Mouse (Mus musculus) MEL (cell line): ENCODE results near the gene Anapc15-ps. TPM values are rescaled to one million over a fixed set of nuclear protein-coding genes. Genes with fewer than 3 reads are reported as not detected.

Source experiments
- DNase-seq: peaks from one replicate; pipeline ENCODE4 v3.0.0; 2011; ENCODE audit warnings: low read depth, low spot score
- H3K27ac ChIP-seq: 2 replicates; pipeline ENCODE4 v1.5.1; 2012; ENCODE audit warnings: low read depth, mild to moderate bottlenecking, control low read depth, low read length, moderate library complexity; ENCODE audit not compliant: control insufficient read depth
- H3K27me3 ChIP-seq, 2 experiments: fragments of 150-350 bp in 1 of 2; sonication (generic) in 1 of 2; 2 replicates each; pipeline ENCODE4 v1.6.1; 2012; ENCODE audit warnings: low read length in 2 of 2, mild to moderate bottlenecking in 2 of 2, improper control_type of control experiment in 1 of 2, moderate library complexity in 1 of 2; ENCODE audit not compliant: insufficient read depth in 2 of 2, control insufficient read depth in 1 of 2
- H3K36me3 ChIP-seq, 2 experiments: 2 replicates each; pipeline ENCODE4 v1.6.1; 2012 to 2014; ENCODE audit warnings: low read length in 2 of 2, improper control_type of control experiment in 1 of 2, inconsistent platforms in 1 of 2, mild to moderate bottlenecking in 1 of 2; ENCODE audit not compliant: insufficient read depth in 2 of 2, control insufficient read depth in 1 of 2
- H3K4me1 ChIP-seq, 2 experiments: fragments of 150-350 bp in 1 of 2; sonication (generic) in 1 of 2; 2 replicates each; pipeline ENCODE4 v1.6.1; 2012; ENCODE audit warnings: low read length in 2 of 2, improper control_type of control experiment in 1 of 2, mild to moderate bottlenecking in 1 of 2; ENCODE audit not compliant: insufficient read depth in 2 of 2, control insufficient read depth in 1 of 2
- H3K4me3 ChIP-seq, 2 experiments: fragments of 150-350 bp in 1 of 2; sonication (generic) in 1 of 2; 2 replicates each; pipeline ENCODE4 v1.5.1; 2012; ENCODE audit warnings: low read depth in 2 of 2, low read length in 2 of 2, mild to moderate bottlenecking in 2 of 2, moderate library complexity in 2 of 2, control low read depth in 1 of 2, improper control_type of control experiment in 1 of 2; ENCODE audit not compliant: control insufficient read depth in 1 of 2, insufficient read depth in 1 of 2
- H3K79me2 ChIP-seq: 2 replicates; pipeline ENCODE4 v1.6.1; 2012; ENCODE audit warnings: mild to moderate bottlenecking, low read length, moderate library complexity; ENCODE audit not compliant: control insufficient read depth, poor library complexity, insufficient read depth
- H3K9ac ChIP-seq: 2 replicates; pipeline ENCODE4 v1.6.1; 2012; ENCODE audit warnings: low read depth, mild to moderate bottlenecking, control low read depth, low read length, moderate library complexity; ENCODE audit not compliant: control insufficient read depth, poor library complexity, severe bottlenecking
- H3K9me3 ChIP-seq: fragments of 150-350 bp; sonication (generic); replicated peaks from 2 replicates; pipeline ENCODE4 v1.6.1; 2012; ENCODE audit warnings: mild to moderate bottlenecking, low read length, improper control_type of control experiment, moderate library complexity; ENCODE audit not compliant: insufficient read depth
- CHD1 ChIP-seq: IDR thresholded peaks from 2 replicates; pipeline ENCODE4 v1.6.1; 2012; ENCODE audit warnings: low read depth, mild to moderate bottlenecking, inconsistent platforms, low read length, improper control_type of control experiment
- CHD2 ChIP-seq: IDR thresholded peaks from 2 replicates; pipeline ENCODE4 v1.6.1; 2011; ENCODE audit warnings: low read length, improper control_type of control experiment
- CTCF ChIP-seq, 3 experiments: IDR thresholded peaks in 2 of 3; conservative IDR thresholded peaks in 1 of 3; 2 replicates each; pipeline ENCODE4 v1.5.1; 2011 to 2012; ENCODE audit warnings: low read length in 3 of 3, low read depth in 2 of 3, mild to moderate bottlenecking in 2 of 3, improper control_type of control experiment in 1 of 3, inconsistent platforms in 1 of 3, mixed read lengths in 1 of 3, moderate library complexity in 1 of 3; ENCODE audit not compliant: control insufficient read depth in 1 of 3, insufficient read depth in 1 of 3, poor library complexity in 1 of 3, severe bottlenecking in 1 of 3
- ELF1 ChIP-seq: IDR thresholded peaks from 2 replicates; pipeline ENCODE4 v1.6.1; 2014; ENCODE audit warnings: low read depth, mild to moderate bottlenecking, inconsistent platforms, low read length, improper control_type of control experiment, moderate library complexity
- EP300 ChIP-seq, 2 experiments: IDR thresholded peaks; 2 replicates each; pipeline ENCODE4 v1.6.1; 2011; ENCODE audit warnings: improper control_type of control experiment in 2 of 2, low read length in 2 of 2, low read depth in 1 of 2, mild to moderate bottlenecking in 1 of 2
- ETS1 ChIP-seq: IDR thresholded peaks from 2 replicates; pipeline ENCODE4 v1.6.1; 2012; ENCODE audit warnings: low read depth, mild to moderate bottlenecking, inconsistent platforms, low read length, improper control_type of control experiment, moderate library complexity
- GABPA ChIP-seq: IDR thresholded peaks from 2 replicates; pipeline ENCODE4 v1.6.1; 2012; ENCODE audit warnings: low read depth, mild to moderate bottlenecking, inconsistent platforms, low read length, improper control_type of control experiment, moderate library complexity
- GATA1 ChIP-seq: IDR thresholded peaks from 2 replicates; pipeline ENCODE4 v1.6.1; 2011; ENCODE audit warnings: low read depth, low read length, improper control_type of control experiment
- MAFK ChIP-seq: IDR thresholded peaks from 2 replicates; pipeline ENCODE4 v1.6.1; 2011; ENCODE audit warnings: low read depth, mild to moderate bottlenecking, low read length, improper control_type of control experiment, borderline replicate concordance
- MAZ ChIP-seq: IDR thresholded peaks from 2 replicates; pipeline ENCODE4 v1.6.1; 2012; ENCODE audit warnings: low read depth, mild to moderate bottlenecking, inconsistent platforms, low read length, improper control_type of control experiment
- MEF2A ChIP-seq: IDR thresholded peaks from 2 replicates; pipeline ENCODE4 v1.6.1; 2014; ENCODE audit warnings: low read depth, mild to moderate bottlenecking, inconsistent platforms, low read length, improper control_type of control experiment; ENCODE audit not compliant: poor library complexity, insufficient replicate concordance, severe bottlenecking; ENCODE audit errors: extremely low read depth
- MYB ChIP-seq: IDR thresholded peaks from 2 replicates; pipeline ENCODE4 v1.6.1; 2011; ENCODE audit warnings: mild to moderate bottlenecking, low read depth, low read length, improper control_type of control experiment
- MYC ChIP-seq: IDR thresholded peaks from 2 replicates; pipeline ENCODE4 v1.6.1; 2011; ENCODE audit warnings: low read depth, mild to moderate bottlenecking, low read length, improper control_type of control experiment, moderate library complexity
- NRF1 ChIP-seq: IDR thresholded peaks from 2 replicates; pipeline ENCODE4 v1.6.1; 2014; ENCODE audit warnings: low read depth, mild to moderate bottlenecking, inconsistent platforms, low read length, improper control_type of control experiment, moderate library complexity; ENCODE audit not compliant: poor library complexity, insufficient read depth, severe bottlenecking
- POLR2A ChIP-seq, 2 experiments: IDR thresholded peaks; 2 replicates each; pipeline ENCODE4 v1.6.1; 2011 to 2012; ENCODE audit warnings: low read length in 2 of 2, mild to moderate bottlenecking in 2 of 2, control low read depth in 1 of 2, improper control_type of control experiment in 1 of 2, low read depth in 1 of 2, moderate library complexity in 1 of 2; ENCODE audit not compliant: control insufficient read depth in 1 of 2, insufficient read depth in 1 of 2, poor library complexity in 1 of 2
- RAD21 ChIP-seq: IDR thresholded peaks from 2 replicates; pipeline ENCODE4 v1.6.1; 2011; ENCODE audit warnings: mild to moderate bottlenecking, low read depth, low read length, improper control_type of control experiment
- RCOR1 ChIP-seq: IDR thresholded peaks from 2 replicates; pipeline ENCODE4 v1.6.1; 2012; ENCODE audit warnings: low read depth, mild to moderate bottlenecking, inconsistent platforms, low read length, improper control_type of control experiment
- SIN3A ChIP-seq: IDR thresholded peaks from 2 replicates; pipeline ENCODE4 v1.6.1; 2012; ENCODE audit warnings: low read length, improper control_type of control experiment, inconsistent platforms
- SMC3 ChIP-seq: IDR thresholded peaks from 2 replicates; pipeline ENCODE4 v1.6.1; 2011; ENCODE audit warnings: low read depth, low read length, improper control_type of control experiment
- TAL1 ChIP-seq: IDR thresholded peaks from 2 replicates; pipeline ENCODE4 v1.6.1; 2012; ENCODE audit warnings: mild to moderate bottlenecking, inconsistent platforms, low read length, moderate library complexity, mixed read lengths
- TBP ChIP-seq: IDR thresholded peaks from 2 replicates; pipeline ENCODE4 v1.8.0; 2011; ENCODE audit warnings: low read depth, low read length, improper control_type of control experiment
- USF1 ChIP-seq: IDR thresholded peaks from 2 replicates; pipeline ENCODE4 v1.6.1; 2014; ENCODE audit warnings: low read depth, mild to moderate bottlenecking, inconsistent platforms, low read length, improper control_type of control experiment, moderate library complexity
- ZC3H11A ChIP-seq: IDR thresholded peaks from 2 replicates; pipeline ENCODE4 v1.6.1; 2012; ENCODE audit warnings: low read depth, mild to moderate bottlenecking, inconsistent platforms, low read length, improper control_type of control experiment
- ZKSCAN1 ChIP-seq: IDR thresholded peaks from 2 replicates; pipeline ENCODE4 v1.6.1; 2012; ENCODE audit warnings: low read depth, mild to moderate bottlenecking, inconsistent platforms, low read length, improper control_type of control experiment, moderate library complexity
- ZNF384 ChIP-seq: IDR thresholded peaks from 2 replicates; pipeline ENCODE4 v1.6.1; 2012; ENCODE audit warnings: low read depth, mild to moderate bottlenecking, inconsistent platforms, low read length, improper control_type of control experiment
- polyA plus RNA-seq, 2 experiments: library from polyadenylated mRNA; stranded (reverse) in 1 of 2; unstranded in 1 of 2; fragments of >175 nt in 1 of 2; fragments of >200 nt in 1 of 2; gene quantifications; 2 replicates each; pipeline versions ENCODE4 v1.2.1 to v1.2.4; 2012; ENCODE audit warnings: low replicate concordance in 2 of 2, low read depth in 1 of 2; ENCODE audit not compliant: insufficient read length in 2 of 2, insufficient read depth in 1 of 2, missing spikeins in 1 of 2
- total RNA-seq: library from RNA; depleted of rRNA; stranded (reverse); fragments of 300-350 nt; gene quantifications from 2 replicates; pipeline ENCODE4 v1.2.3, GENCODE M21; 2012; rRNA removed

The Anapc15-ps gene
- total RNA-seq: not detected in 2 replicates
- under 1 TPM in 1 of 2 experiments, not detected in 1; 0.31 TPM for polyA plus RNA-seq

DNA sequence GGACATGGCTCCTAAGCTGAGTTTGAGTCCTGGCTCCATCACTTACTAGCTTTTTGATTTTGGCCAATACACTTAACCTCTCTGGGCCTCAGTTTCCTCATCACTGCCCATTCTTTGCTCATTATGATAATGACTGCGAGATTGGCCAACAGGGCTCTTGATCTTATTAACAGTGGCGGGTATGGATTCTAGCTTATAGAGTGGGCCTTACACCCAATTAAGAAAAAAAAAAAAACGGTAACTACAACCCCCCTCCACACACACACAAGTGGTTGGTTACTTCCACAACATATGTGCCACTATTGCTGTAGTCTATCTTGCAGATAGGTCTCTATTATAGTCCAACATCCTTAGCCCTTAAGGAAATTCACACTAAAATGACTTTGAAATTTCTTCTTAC, at the start of gene Anapc15-ps:
Anapc15-ps (minus strand) TSS at position 101 of the 400 bp plus-strand sequence.
- no peak for TF ChIP-seq POLR2A (IDR thresholded peaks at IDR 0.05; ENCODE audit: control insufficient read depth in 1 of 2, insufficient read depth in 1 of 2, low read depth in 1 of 2, low read length in 2 of 2, poor library complexity in 1 of 2)
- TF ChIP-seq SIN3A: no peak
- no peak for TF ChIP-seq TAL1
- TF ChIP-seq MEF2A: no peak
- no peak for TF ChIP-seq ZNF384
- TF ChIP-seq RAD21: no peak
- no peak for TF ChIP-seq SMC3
- no peak for TF ChIP-seq CHD1
- TF ChIP-seq GATA1: no peak
- TF ChIP-seq TBP: no peak
- TF ChIP-seq MAFK: no peak
- no peak for TF ChIP-seq ETS1
- TF ChIP-seq ZC3H11A: no peak
- no peak for TF ChIP-seq NRF1
- TF ChIP-seq CHD2: no peak
- no peak for TF ChIP-seq MAZ
- no peak for TF ChIP-seq CTCF (IDR thresholded peaks at IDR 0.05 in 2 of 3, conservative IDR thresholded peaks at IDR 0.05 in 1 of 3; ENCODE audit: control insufficient read depth in 1 of 3, insufficient read depth in 1 of 3, low read depth in 2 of 3, low read length in 3 of 3, poor library complexity in 1 of 3, severe bottlenecking in 1 of 3)
- no peak for TF ChIP-seq EP300 (IDR thresholded peaks at IDR 0.05; ENCODE audit: low read depth in 1 of 2, low read length in 2 of 2)
- TF ChIP-seq USF1: no peak
- TF ChIP-seq, all 39 proteins: peak for 0
- Histone ChIP-seq H3K9ac (no peak within 1 kb of the TSS), H3K27ac (no peak within 1 kb of the TSS), H3K36me3 (peaks cover 0 to 3% of the 10 kb centered on the region in 2 experiments; a peak in 2 of 4 replicates), H3K27me3 (no peaks in the 10 kb centered on the region; a peak in 1 of 4 replicates), H3K9me3 (no peaks in the 10 kb centered on the region), H3K4me3 (no peak within 1 kb of the TSS), H3K4me1 (peaks cover 0 to 16% of the 10 kb centered on the region in 2 experiments; a peak in 3 of 4 replicates), H3K79me2 (no peaks in the 10 kb centered on the region)
- no peak for DNase-seq

DNA sequence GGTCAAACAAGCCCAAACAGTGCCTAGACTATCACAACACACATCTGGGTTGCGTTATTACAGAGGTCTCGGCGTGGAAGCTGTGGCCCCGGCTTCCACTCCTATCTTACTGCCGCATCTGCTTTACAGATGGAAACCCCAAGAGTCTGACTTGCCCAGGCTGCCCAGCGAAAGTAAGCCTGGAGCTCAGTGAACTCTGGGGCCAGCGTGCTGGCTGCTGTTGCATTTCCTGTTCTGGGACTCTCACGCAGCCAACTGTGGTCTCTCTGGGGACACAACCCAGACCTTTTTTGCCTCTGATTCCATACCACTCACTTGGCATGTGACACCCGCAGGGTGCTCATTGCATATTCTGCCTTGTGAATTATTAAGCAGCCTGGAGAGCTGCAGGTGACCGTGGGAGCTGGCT, 49.0 kb upstream of the Anapc15-ps start:
- H3K36me3 ChIP-seq: no peaks in the 10 kb centered on the region
- H3K9ac ChIP-seq: no peak overlapping the region
- TF ChIP-seq EP300 (IDR thresholded peaks at IDR 0.05; ENCODE audit: low read depth in 1 of 2, low read length in 2 of 2): no peak
- no peak for TF ChIP-seq MAFK
- TF ChIP-seq MEF2A: no peak
- TF ChIP-seq MYB: no peak
- TF ChIP-seq TBP: no peak
- no peak for TF ChIP-seq RCOR1
- no peak for TF ChIP-seq TAL1
- TF ChIP-seq ZKSCAN1: no peak
- no peak for TF ChIP-seq MYC
- no peak for TF ChIP-seq ELF1
- TF ChIP-seq GATA1: no peak
- no peak for TF ChIP-seq MAZ
- TF ChIP-seq GABPA: no peak
- H3K27me3 ChIP-seq: no peaks in the 10 kb centered on the region
- no peaks in the 10 kb centered on the region for H3K79me2 ChIP-seq
- H3K9me3 ChIP-seq: no peaks in the 10 kb centered on the region
- H3K27ac ChIP-seq: no peak overlapping the region
- H3K4me3 ChIP-seq: no peak overlapping the region
- H3K4me1 ChIP-seq: no peaks in the 10 kb centered on the region
- no peak for DNase-seq
